Mouse (Mus musculus): ENCODE measurements around the gene Pnliprp2. TPM values are rescaled to one million over a fixed set of nuclear protein-coding genes. Genes with fewer than 3 reads are reported as not detected.

Gene Pnliprp2
- polyA plus RNA-seq (2015; fragmentation: Nextera tagmentation; extraction: Ambion mirVana) = not detected in 2 replicates

DNA sequence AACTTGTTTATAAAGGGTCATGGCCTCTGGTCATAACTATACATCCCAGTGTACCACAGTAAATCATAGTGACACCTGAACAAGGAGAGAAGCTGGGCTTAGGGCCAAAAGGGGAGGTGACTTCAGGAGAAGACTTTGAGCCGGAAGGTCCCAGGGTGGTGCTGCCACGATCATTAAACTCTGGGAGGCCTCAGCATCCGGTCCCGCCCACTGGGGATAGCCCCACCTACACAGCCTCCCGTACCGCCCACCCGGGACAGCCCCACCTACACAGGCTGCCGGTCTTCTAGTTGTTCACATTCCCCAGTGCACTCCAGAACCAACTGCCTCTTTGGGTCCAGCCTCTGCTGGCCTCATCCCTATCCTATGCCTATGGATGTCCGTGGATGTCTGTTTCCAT is at the start of gene Pnliprp2:
TSS of gene Pnliprp2 (plus strand) at position 297 of the 400 bp plus-strand sequence.

DNA sequence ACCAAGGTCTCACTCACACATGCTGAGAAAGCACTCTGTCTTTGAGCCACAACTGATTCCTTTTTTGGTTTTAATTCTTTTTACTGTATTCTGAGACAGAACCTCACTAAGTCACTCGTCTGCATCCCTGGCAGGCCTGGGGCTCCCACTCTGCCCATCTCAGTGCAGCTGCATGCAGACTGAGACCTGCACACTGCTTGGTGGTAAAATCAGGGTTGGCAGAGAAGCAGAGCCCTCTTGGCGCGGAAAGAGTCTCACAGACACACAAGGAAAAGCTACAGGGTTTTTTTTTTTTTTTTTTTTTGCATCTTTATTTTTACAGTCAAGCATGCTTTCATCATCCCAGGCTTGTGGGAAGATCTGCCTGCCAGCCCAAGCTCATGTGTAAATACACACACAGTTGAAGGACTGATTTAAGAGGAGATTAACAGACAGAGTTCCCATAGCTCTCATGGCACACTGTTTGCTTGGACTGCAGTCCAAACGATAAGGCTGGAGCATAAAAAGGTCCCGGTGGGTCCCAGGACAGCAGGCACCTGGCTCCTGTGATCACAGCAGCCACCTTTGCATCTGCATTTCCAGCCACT is 31.0 kb upstream of the Pnliprp2 start, which contains the start of gene Pnliprp1:
TSS of gene Pnliprp1 (plus strand) at position 443 of the 587 bp plus-strand sequence.

DNA sequence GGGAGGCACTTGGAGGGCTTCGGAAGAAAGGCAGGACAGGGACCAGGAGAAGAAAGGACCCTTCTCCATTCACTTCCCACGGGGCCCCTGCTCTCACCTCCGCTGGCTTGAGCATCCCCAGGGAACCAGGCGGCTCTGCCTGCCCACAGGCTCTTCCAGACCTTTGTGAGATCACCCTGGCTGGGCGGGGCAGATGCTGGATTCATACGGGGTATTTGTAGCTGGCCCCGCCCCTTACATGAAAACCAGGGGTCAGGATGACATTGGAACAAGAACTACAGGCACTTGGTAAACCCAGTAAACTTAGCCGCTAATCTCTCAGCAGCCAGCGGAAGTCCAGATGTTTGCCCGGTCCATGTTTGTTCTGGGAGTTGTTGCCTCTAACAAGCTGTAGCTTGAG is 34.8 kb downstream of the Pnliprp2 start, which contains the start of gene 1700019N19Rik:
TSS of gene 1700019N19Rik (minus strand) at position 178 of the 400 bp plus-strand sequence.

Other genes with a start within 250 kb of the Pnliprp2 start
- gene Ccdc172, start 247.7 kb upstream of the Pnliprp2 start, polyA plus RNA-seq (2015; fragmentation: Nextera tagmentation; extraction: Ambion mirVana) = not detected in 2 replicates
- 0.31 TPM in 1 of 2 replicates, not detected in the other for gene Pnlip, start 107.2 kb upstream of the Pnliprp2 start, polyA plus RNA-seq (2015; fragmentation: Nextera tagmentation; extraction: Ambion mirVana)
- not detected in 2 replicates for gene Pnliprp1, start 30.8 kb upstream of the Pnliprp2 start, polyA plus RNA-seq (2015; fragmentation: Nextera tagmentation; extraction: Ambion mirVana)
- 0.75 and 0.77 TPM in 2 replicates for gene 1700019N19Rik, start 34.7 kb downstream of the Pnliprp2 start, polyA plus RNA-seq (2015; fragmentation: Nextera tagmentation; extraction: Ambion mirVana)
- 0.05 and 0.13 TPM in 2 replicates for gene Eno4, start 183.7 kb downstream of the Pnliprp2 start, polyA plus RNA-seq (2015; fragmentation: Nextera tagmentation; extraction: Ambion mirVana)
- 3.7 and 4.8 TPM in 2 replicates for gene Hspa12a, start 183.9 kb downstream of the Pnliprp2 start, polyA plus RNA-seq (2015; fragmentation: Nextera tagmentation; extraction: Ambion mirVana)